Mouse (Mus musculus) c-Kit-positive CD71-positive TER-119-positive erythroid progenitor cells, embryonic 14.5 days (primary cell): ENCODE data around the gene Cldn15.
A peak's percentile ranks its signal among the peaks of the same experiment; 100 is the strongest.
"Not testable (repeated sequence)": the region's sequence is repeated elsewhere in the genome, so short reads cannot be mapped to it uniquely, and the experiment has no call there.

Experiments
- DNase-seq: peaks from one replicate; pipeline ENCODE4 v3.0.0-alpha.2; 2013; ENCODE audit warnings: low spot score

Cldn15 gene

DNA sequence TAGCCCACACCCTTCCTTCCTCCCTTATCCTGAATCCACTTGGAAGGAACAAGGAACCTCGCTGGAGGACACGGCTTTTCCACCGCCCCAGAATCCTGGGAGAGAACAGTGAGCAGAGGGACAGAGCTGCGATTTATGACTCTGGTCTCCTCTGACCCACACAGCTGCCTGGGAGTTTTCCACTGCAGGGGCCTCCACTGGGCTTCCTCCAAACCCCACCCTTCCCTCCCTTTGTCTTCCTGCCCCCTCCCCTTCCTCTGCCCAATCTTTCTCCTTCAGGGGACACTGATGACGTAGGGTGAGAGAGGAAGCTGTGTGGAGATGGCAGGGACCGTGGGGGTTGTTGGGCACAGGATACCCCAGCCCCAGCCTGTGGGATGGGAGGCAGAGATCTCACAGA is at the start of gene Cldn15:
Gene Cldn15, plus strand, starts transcription at position 286 of the 400 bp plus-strand sequence.
- no peak for DNase-seq

GRCm38 (mm10) chr5:136917613-136918242 is 48.7 kb upstream of the Cldn15 start:
- DNase-seq = no peak

DNA sequence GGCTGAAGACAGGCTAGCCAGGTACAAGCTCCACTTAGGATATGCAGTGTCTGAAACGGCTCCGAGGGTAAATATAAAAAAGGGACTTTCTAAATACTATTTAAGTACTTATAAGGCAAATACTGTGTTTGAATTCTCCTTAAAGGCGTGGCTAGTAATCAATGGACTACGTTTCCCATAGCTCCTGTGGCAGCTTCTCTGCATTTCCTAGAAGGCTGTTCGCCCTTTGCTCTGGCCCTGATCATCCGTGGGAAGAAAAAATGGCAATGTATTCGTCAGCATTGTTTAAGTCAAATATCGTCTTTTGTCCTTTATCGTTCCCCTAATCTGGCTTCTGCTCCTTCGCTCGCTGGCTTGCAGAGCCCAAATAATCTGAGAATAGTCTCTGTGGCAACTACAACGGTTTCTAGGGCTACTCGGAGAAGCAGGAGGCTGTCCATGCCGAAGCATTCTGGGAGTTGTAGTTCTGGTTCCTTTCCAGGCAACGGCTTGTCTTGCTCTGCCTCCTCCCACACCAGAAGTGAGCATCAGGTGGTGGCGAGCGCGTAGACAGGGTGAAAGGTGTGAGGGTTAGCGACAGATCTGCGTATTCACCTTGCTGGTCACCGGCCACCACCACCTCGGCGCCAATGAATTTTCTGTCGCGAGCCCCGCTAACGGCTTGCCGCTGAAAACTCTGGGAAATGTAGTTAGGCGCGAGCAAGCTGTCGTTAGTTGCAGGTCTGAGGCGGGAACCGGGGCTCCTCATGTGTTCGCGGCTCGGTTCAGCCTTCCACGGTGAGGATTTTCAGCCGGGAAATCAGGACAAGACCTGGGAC is 47.6 kb upstream of the Cldn15 start:
- peak; percentile 81 for DNase-seq

DNA sequence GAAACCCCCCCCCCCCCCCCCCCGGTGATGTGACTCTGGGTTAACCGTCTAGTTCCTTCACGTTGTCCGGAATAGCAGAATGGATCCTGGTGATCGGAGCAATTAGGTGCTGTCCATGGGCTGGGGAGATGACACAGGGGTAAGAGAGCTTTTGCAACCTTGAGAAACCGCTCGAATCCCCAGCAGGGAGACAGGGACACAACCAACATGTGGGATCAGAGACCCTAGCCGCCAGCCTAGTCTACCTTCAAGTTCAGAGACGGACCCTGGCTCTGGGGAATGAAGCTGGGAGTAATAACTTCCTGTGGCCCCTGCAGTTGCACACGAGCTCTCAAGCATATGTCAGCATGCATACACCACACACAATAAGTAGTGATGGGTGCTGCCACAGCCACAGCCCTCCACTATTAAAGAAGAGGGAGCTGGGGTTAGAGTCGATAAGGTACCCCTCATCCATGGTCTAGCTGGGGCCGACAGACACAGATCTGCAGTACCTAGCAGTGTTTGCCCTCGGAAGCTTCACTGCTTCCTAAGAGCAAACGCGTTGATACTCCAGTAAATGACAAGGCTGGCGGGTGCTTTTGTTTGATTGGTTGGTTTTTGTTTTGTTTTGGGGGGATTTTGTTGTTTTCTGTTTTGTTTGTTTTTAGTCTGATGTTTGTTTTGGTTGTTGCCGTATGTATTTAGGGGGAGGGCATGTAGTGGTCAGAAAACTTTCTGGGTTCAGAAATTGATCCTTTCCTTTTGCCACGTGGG is 46.7 kb upstream of the Cldn15 start:
- peak; percentile 25 for DNase-seq

DNA sequence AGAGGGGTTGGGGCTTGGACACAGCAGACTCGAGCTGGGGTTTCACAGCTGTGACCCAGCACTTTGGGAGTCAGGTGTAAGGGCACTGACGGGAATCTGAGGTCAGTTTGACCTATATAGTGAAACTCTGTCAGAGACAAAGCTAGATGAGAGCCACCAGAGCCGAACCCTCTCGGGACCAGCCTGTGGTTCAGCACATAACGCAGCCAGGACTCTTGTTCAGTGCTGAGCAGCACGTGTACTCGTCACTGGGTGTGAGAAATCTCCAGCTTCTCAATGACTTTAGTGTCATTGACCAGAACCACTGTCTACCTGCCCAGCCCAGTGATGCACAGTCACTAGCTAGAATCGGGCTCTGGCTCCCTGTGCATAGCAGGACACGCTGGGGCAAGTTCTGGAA is 43.6 kb upstream of the Cldn15 start:
- no peak for DNase-seq

DNA sequence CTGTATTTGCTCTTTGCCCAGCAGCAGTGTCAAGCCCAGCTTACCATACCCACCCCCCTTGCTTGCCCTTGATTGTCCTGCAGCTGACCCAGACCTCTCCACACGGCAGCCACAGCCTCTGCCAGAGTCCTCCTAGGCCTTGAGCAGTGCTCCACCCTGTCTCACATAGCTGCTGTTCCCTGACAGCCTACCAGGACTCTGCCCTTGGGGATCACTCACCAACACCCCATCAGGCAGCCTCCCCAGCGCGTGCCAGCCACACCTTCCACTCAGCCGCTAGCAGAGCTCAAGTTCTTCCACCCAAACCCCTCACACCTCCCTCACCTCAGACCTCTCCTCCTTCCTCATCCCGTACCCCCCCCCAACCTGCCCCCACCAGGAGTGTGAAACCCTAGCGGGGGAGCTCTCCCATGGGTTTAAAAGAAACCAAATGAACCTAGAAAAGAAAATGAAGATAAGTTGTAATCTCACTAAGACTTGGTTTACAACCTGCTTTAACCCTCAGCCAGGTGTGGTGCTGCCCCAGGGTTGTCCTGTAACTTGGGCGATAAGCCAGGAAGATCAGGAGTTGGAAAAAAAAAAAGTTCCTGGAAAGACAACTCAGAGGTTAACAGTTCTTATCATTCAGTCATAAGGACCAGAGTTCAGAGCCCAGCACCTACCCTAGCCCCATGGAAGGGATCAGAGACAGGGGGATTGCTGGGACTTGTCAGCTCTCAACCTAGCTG is 42.5 kb upstream of the Cldn15 start:
- DNase-seq = no peak

GRCm38 (mm10) chr5:136929073-136929472 is 37.3 kb upstream of the Cldn15 start:
- peak; percentile 73 for DNase-seq

- DNase-seq = no peak
These were observed 34.5 kb upstream of the Cldn15 start for GRCm38 (mm10) chr5:136931896-136932295.

DNA sequence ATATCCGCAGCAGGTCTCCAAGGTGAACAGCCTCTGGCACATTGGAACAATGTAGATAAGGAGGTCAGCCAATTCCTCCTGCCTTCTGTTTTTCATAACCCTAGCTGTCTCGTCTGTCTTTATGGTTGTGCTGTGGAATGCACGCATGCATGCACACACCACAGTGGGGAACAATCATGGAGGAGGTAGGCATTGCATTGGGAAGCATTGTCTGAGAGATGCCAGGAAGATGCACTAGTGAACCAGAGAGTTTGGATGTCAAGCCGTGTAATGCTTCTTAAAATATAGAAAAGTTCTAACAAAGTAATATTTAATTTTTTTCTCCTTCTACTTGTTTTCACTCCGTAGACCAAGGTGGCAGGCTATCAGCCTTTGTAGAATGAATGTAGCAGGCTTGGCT is 33.5 kb upstream of the Cldn15 start:
- DNase-seq = no peak

GRCm38 (mm10) chr5:136933930-136934329 is 32.5 kb upstream of the Cldn15 start:
- no peak for DNase-seq

DNA sequence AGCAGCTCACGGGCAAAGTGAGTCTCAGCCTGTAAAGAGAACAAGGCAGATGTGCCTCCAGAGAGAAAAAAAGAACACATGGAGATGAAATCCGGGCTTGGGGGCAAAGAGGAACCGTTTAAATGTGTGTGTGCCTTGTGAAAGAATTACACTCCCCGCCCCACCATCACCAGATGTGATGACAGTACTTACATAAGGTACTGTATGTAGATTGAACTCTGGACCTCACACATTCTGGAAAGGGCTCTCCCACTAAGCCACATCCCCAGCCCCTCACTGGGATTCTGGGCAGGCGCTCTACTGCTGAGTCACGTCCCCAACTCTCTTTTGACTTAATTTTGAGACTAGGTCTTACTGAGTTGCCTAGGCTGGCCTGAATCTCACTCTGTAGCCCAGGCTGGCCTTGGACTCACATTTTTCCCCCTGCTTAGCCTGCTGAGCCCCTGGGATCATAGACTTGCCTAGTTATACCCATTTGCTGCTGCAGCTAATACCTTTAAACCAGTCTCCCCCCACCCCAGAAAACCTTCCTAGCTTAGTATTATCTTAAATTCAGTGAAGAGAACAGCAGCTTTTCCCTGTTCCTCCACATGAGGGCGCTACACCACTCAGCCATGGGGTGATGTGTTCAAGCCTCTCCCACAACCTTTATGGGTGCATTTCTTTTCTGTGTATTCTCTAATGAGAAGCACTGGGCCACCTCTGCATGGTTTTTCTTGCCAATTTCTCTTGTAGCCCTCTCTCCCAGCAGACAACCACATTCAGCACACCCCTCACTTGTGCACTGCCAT is 30.3 kb upstream of the Cldn15 start:
- no peak for DNase-seq

GRCm38 (mm10) chr5:136936750-136937149 is 29.7 kb upstream of the Cldn15 start:
- DNase-seq = no peak

DNA sequence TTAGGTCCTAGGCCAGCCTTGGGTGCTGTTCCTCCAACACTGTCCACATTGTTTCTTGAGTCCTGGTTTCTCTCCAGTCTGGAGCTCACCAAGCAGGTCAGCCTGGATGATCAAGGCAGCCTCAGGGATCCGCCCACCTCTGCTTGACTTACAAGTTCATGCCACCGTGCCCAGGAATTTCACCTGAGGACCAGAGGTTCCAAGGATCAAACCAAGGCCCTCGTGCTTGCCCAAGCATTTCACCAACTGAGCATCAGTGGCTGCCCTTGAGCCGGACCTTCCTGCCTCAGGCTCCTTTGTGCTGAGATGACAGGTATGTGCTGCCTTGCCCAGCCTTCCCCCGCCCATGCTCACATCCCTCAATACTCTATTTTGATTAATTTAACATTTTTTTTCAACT is 28.8 kb upstream of the Cldn15 start:
- no peak for DNase-seq

- no peak for DNase-seq
These were observed 27.1 kb upstream of the Cldn15 start for GRCm38 (mm10) chr5:136939284-136939683.

DNA sequence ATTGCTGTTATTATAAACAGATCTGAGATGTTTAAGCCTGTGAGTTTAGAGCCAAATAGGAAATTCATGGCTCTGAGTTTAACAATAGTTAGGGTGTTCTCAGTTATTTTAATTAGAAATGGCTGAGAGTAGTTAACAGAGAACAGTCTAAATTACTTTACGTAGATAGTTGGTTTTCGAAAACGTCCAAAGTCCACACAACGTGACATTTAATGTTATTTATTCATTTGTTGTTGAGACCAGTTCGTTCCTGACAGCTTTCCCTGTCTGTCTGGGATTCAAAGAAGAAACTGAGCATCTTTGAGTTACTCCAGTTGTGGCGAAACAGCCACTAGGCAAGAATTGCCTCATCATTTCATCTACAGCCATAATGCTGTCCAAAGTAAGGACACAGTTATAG is 26.4 kb upstream of the Cldn15 start:
- DNase-seq = not testable (repeated sequence)

DNA sequence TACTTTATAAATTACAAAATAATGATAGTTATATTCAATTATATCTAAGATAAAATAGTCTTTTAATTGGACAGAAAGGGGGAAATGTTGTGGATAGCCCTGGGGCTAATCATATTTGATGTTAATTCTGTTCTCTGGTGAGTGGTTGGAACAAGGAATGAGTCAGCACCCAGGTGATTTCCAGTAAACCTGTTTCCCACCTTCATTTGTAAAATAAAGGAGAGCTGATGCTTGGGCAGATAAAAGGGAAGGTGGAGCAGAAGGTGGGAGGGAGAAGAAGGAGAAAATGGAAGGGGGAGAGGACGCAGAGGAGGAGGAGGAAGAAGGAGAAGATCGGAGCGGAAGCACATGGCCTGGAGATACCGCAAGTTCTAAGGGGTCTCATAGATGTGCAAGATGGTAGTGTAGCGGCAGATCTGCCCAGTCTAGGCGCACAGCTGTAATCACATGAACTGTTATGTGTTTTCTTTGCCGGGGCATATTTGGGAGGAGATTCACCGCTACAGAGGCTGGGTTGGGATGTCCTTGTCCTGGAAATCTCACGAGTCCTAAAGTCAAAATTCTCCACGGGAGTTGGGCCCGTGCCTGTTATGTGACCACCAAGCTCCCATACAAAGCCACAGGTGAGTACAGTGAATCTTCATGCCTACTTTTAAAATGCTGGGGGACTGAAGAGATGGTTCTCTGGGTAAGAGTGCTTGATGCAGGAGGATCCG is 25.4 kb upstream of the Cldn15 start:
- no peak for DNase-seq

- no peak for DNase-seq
These were observed 23.6 kb upstream of the Cldn15 start for GRCm38 (mm10) chr5:136942781-136943180.

GRCm38 (mm10) chr5:136943382-136943781 is 23.0 kb upstream of the Cldn15 start:
- no peak for DNase-seq

DNA sequence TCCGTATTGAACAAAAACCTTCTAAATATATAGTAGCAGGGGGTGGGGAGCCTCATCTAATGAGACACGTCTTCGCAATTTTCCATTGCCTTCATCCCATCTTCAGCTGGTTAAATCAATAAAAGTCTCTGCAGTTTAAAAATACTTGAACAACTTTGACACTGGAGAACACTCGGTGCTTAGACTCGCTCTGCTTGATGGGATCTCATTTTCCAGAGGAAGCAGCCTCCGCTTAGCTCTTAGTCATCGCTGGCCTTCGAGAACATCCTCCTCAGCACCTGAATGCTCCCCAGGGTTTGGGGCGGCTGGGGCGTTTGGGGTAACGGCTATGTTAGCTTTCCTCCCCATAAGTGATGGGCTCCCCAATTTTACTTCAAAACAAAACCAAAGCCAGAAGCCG is 21.3 kb upstream of the Cldn15 start:
- DNase-seq = no peak

DNA sequence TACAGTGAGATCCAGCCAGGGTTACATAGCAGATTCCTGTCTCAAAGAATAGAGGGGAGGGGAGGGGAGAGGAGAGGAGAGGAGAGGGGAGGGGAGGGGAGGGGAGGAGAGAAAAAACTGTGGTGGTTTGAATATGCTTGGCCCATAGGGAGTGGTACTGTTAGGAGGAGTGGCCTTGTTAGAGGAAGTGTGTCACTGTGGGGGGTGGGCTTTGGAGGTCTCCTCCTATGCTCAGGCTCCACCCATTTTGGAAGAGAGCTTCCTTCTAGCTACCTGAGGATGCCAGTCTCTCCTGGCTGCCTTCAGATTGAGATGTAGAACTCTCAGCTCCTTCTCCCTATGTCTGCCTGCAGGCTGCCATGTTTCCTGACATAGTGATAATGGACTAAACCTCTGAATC is 18.5 kb upstream of the Cldn15 start:
- DNase-seq = no peak
